Mouse (Mus musculus) bone marrow macrophage, adult 2 months (primary cell): Measurements from ENCODE around the gene Dclk3.

Experiments
- CTCF ChIP-seq: IDR thresholded peaks from 2 replicates; pipeline ENCODE4 v1.5.1; 2012; ENCODE audit warnings: low read depth, mild to moderate bottlenecking, low read length, moderate library complexity
- POLR2A ChIP-seq: IDR thresholded peaks from 2 replicates; pipeline ENCODE4 v1.6.1; 2012; ENCODE audit warnings: mild to moderate bottlenecking, low read depth, low read length, borderline replicate concordance

DNA sequence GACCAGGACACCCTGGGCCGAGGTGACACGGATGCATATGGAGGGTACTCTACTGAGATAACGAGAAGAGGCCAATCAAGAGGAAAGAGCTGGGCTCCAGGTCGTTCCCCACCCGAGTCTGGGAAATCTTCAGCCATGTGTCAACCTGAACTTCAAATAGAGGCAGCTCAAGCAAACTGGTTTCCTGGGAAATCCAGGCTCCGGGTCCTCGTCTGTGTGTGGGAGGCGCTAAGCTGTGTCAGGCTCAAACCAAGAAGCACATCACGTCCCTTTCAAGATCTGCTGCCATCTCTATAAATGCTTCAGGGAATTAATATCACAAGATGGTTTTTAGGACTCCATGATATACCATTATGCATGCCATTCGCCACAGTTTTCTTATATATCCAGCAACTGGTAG lies 30.5 kb upstream of the Dclk3 start:
- no peak for TF ChIP-seq POLR2A
- TF ChIP-seq CTCF = no peak
